Mouse (Mus musculus): Measurements from ENCODE around the gene Pakap.

DNA sequence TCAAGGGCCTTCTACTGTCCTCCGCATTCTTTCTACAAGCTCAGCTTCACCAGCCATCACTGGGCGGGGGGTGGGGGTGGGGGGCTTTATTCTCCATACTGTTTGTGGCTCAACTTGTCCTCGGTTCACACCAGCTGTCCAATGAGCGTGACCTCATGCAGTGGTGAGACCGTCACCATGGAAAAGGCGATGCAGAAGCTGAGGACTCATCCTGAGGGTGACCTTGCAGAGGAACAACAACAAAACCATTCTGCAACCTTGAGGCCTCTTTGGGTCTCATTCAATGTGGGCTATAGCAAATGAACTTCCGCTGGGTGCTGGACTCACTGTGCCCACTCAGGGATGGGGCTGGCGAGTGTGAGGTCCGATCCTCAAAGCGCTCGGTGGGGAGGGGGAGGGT lies 183.6 kb downstream of the Pakap start:
- no peak for TF ChIP-seq CTCF (IDR thresholded peaks at IDR 0.05; ENCODE audit: borderline replicate concordance, extremely low read depth, insufficient read depth, insufficient read length)
- TF ChIP-seq POLR2A (IDR thresholded peaks at IDR 0.05; ENCODE audit: borderline replicate concordance, extremely low read depth, insufficient read depth, insufficient read length, poor library complexity, severe bottlenecking) = no peak
